Mouse (Mus musculus) embryonic facial prominence, embryonic 12.5 days (tissue): ENCODE measurements around the gene Cox10. TPM values are rescaled to one million over a fixed set of nuclear protein-coding genes. Genes with fewer than 3 reads are reported as not detected.

Experiments used
- ATAC-seq: fragments of 200-750 bp; cut with Nextera tagmentation; 2 replicates; pipeline ENCODE4 v1.8.0; 2017; ENCODE audit not compliant: insufficient number of reproducible peaks, insufficient read depth, low FRiP score, low TSS enrichment
- H3K27ac ChIP-seq: fragments of 300-500 bp; sonication (generic); 2 replicates; pipeline ENCODE4 v1.5.1; 2016; ENCODE audit warnings: mild to moderate bottlenecking
- H3K27me3 ChIP-seq: fragments of 300-500 bp; sonication (generic); 2 replicates; pipeline ENCODE4 v1.6.1; 2016; ENCODE audit warnings: mild to moderate bottlenecking, moderate library complexity
- H3K36me3 ChIP-seq: fragments of 300-500 bp; sonication (generic); 2 replicates; pipeline ENCODE4 v1.6.1; 2016; ENCODE audit warnings: mild to moderate bottlenecking
- H3K4me1 ChIP-seq: fragments of 300-500 bp; sonication (generic); 2 replicates; pipeline ENCODE4 v1.6.1; 2016
- H3K4me2 ChIP-seq: fragments of 300-500 bp; sonication (generic); replicated peaks from 2 replicates; pipeline ENCODE4 v1.6.1; 2016; ENCODE audit warnings: mild to moderate bottlenecking, moderate library complexity
- H3K4me3 ChIP-seq: fragments of 300-500 bp; sonication (generic); 2 replicates; pipeline ENCODE4 v1.5.1; 2016; ENCODE audit warnings: mild to moderate bottlenecking
- H3K9ac ChIP-seq: fragments of 300-500 bp; sonication (generic); 2 replicates; pipeline ENCODE4 v1.6.1; 2016; ENCODE audit warnings: mild to moderate bottlenecking, moderate library complexity
- H3K9me3 ChIP-seq: fragments of 300-500 bp; sonication (generic); 2 replicates; pipeline ENCODE4 v1.6.1; 2016; ENCODE audit warnings: mild to moderate bottlenecking, moderate library complexity
- WGBS: fragments of 180-500 bp; shearing (Covaris S2); methylation state at CpG from one replicate; pipeline ENCODE4 v1.1.7; 2016; 5-methylcytosine and 5-hydroxymethylcytosine counted together
- polyA plus RNA-seq: library from polyadenylated mRNA; unstranded; fragments of >200 nt; fragmentation: Nextera tagmentation; extraction: Ambion mirVana; gene quantifications from 2 replicates; pipeline ENCODE4 v1.2.1, GENCODE M21; 2016

The Cox10 gene
- polyA plus RNA-seq, 1 experiment from 2014 or later = 26.4 TPM

GRCm38 (mm10) chr11:64045041-64045440 lies 34.2 kb downstream of the Cox10 start:
- Histone ChIP-seq H3K9me3 (no peaks in the 10 kb centered on the region), H3K9ac (no peak overlapping the region), H3K4me1 (peaks cover 7% of the 10 kb centered on the region; the same call in 1 of the 2 replicates), H3K4me2 (no peak overlapping the region), H3K27ac (no peak overlapping the region), H3K27me3 (no peaks in the 10 kb centered on the region), H3K4me3 (no peak overlapping the region), H3K36me3 (peaks cover 7% of the 10 kb centered on the region; the same call in 1 of the 2 replicates)
- no peak for ATAC-seq
- WGBS = 92% methylated on average over 4 of the region's 4 CpGs

- WGBS = 86% methylated on average over 3 of the region's 3 CpGs
- Histone ChIP-seq H3K4me2 (no peak overlapping the region), H3K27me3 (no peaks in the 10 kb centered on the region), H3K9me3 (no peaks in the 10 kb centered on the region), H3K36me3 (peaks cover 7% of the 10 kb centered on the region; the same call in 1 of the 2 replicates), H3K27ac (no peak overlapping the region), H3K4me1 (peaks cover 7% of the 10 kb centered on the region; the same call in 1 of the 2 replicates), H3K4me3 (no peak overlapping the region), H3K9ac (no peak overlapping the region)
- no peak for ATAC-seq
These were observed 35.2 kb downstream of the Cox10 start for GRCm38 (mm10) chr11:64044024-64044423.

- ATAC-seq = no peak
- Histone ChIP-seq H3K9ac (no peak overlapping the region), H3K4me3 (no peak overlapping the region), H3K9me3 (no peaks in the 10 kb centered on the region), H3K4me2 (no peak overlapping the region), H3K27me3 (no peaks in the 10 kb centered on the region), H3K27ac (no peak overlapping the region), H3K4me1 (peaks cover 16% of the 10 kb centered on the region), H3K36me3 (peaks cover 7% of the 10 kb centered on the region; the same call in 1 of the 2 replicates)
- WGBS = 35% methylated on average over 7 of the region's 7 CpGs
These were observed 38.0 kb downstream of the Cox10 start for GRCm38 (mm10) chr11:64041281-64041680.

GRCm38 (mm10) chr11:64039600-64039999 lies 39.7 kb downstream of the Cox10 start:
- ATAC-seq = no peak
- H3K4me2 ChIP-seq = no peak overlapping the region
- no peak overlapping the region for H3K27ac ChIP-seq
- 0 out of 2 replicates have a peak, but pooled peaks cover 3% of the 10 kb centered on the region for H3K36me3 ChIP-seq
- no peaks in the 10 kb centered on the region for H3K9me3 ChIP-seq
- H3K9ac ChIP-seq = no peak overlapping the region
- no peak overlapping the region for H3K4me3 ChIP-seq
- 49% methylated on average over 1 of the region's 1 CpGs for WGBS
- peaks cover 16% of the 10 kb centered on the region for H3K4me1 ChIP-seq
- no peaks in the 10 kb centered on the region for H3K27me3 ChIP-seq

- Histone ChIP-seq H3K27me3 (no peaks in the 10 kb centered on the region), H3K36me3 (no peaks in the 10 kb centered on the region), H3K4me2 (no peak overlapping the region), H3K9me3 (no peaks in the 10 kb centered on the region), H3K4me1 (peaks cover 16% of the 10 kb centered on the region), H3K9ac (no peak overlapping the region), H3K4me3 (no peak overlapping the region), H3K27ac (no peak overlapping the region)
- WGBS = 55% methylated on average over 15 of the region's 15 CpGs
- no peak for ATAC-seq
These were observed 41.7 kb downstream of the Cox10 start for GRCm38 (mm10) chr11:64037471-64038125.

- no peak for ATAC-seq
- H3K9me3 ChIP-seq = no peaks in the 10 kb centered on the region
- peaks cover 10% of the 10 kb centered on the region for H3K4me1 ChIP-seq
- no peak overlapping the region for H3K4me2 ChIP-seq
- WGBS = 79% methylated on average over 7 of the region's 7 CpGs
- H3K36me3 ChIP-seq = no peaks in the 10 kb centered on the region
- no peak overlapping the region for H3K9ac ChIP-seq
- H3K4me3 ChIP-seq = no peak overlapping the region
- H3K27ac ChIP-seq = no peak overlapping the region
- H3K27me3 ChIP-seq = no peaks in the 10 kb centered on the region
These were observed 43.0 kb downstream of the Cox10 start for GRCm38 (mm10) chr11:64036306-64036705.

GRCm38 (mm10) chr11:64035709-64036108 lies 43.6 kb downstream of the Cox10 start:
- Histone ChIP-seq H3K27ac (no peak overlapping the region), H3K9me3 (no peaks in the 10 kb centered on the region), H3K4me3 (no peak overlapping the region), H3K4me1 (peaks cover 9% of the 10 kb centered on the region), H3K4me2 (no peak overlapping the region), H3K36me3 (no peaks in the 10 kb centered on the region), H3K27me3 (no peaks in the 10 kb centered on the region), H3K9ac (no peak overlapping the region)
- 92% methylated on average over 4 of the region's 4 CpGs for WGBS
- no peak for ATAC-seq

- peaks cover 9% of the 10 kb centered on the region for H3K4me1 ChIP-seq
- H3K9ac ChIP-seq = no peak overlapping the region
- 0 out of 2 replicates have a peak, but pooled peaks cover 4% of the 10 kb centered on the region for H3K36me3 ChIP-seq
- no peak overlapping the region for H3K27ac ChIP-seq
- WGBS = 73% methylated on average over 5 of the region's 5 CpGs
- no peaks in the 10 kb centered on the region for H3K27me3 ChIP-seq
- H3K9me3 ChIP-seq = no peaks in the 10 kb centered on the region
- H3K4me3 ChIP-seq = no peak overlapping the region
- ATAC-seq = no peak
- H3K4me2 ChIP-seq = no peak overlapping the region
These were observed 44.6 kb downstream of the Cox10 start for GRCm38 (mm10) chr11:64034686-64035085.

GRCm38 (mm10) chr11:64027423-64027822 lies 51.8 kb downstream of the Cox10 start:
- no peak overlapping the region for H3K27ac ChIP-seq
- 0 out of 2 replicates have a peak, but pooled peaks cover 4% of the 10 kb centered on the region for H3K36me3 ChIP-seq
- WGBS = 64% methylated on average over 8 of the region's 8 CpGs
- no peak overlapping the region for H3K9ac ChIP-seq
- ATAC-seq = no peak
- H3K4me1 ChIP-seq = peaks cover 32% of the 10 kb centered on the region
- H3K27me3 ChIP-seq = no peaks in the 10 kb centered on the region
- H3K4me3 ChIP-seq = no peak overlapping the region
- no peaks in the 10 kb centered on the region for H3K9me3 ChIP-seq
- no peak overlapping the region for H3K4me2 ChIP-seq

GRCm38 (mm10) chr11:64025843-64026242 lies 53.4 kb downstream of the Cox10 start:
- ATAC-seq = no peak
- Histone ChIP-seq H3K36me3 (0 out of 2 replicates have a peak, but pooled peaks cover 4% of the 10 kb centered on the region), H3K4me3 (no peak overlapping the region), H3K4me1 (peaks cover 32% of the 10 kb centered on the region), H3K4me2 (no peak overlapping the region), H3K27ac (no peak overlapping the region), H3K27me3 (no peaks in the 10 kb centered on the region), H3K9me3 (no peaks in the 10 kb centered on the region), H3K9ac (no peak overlapping the region)
- WGBS = 59% methylated on average over 4 of the region's 4 CpGs

GRCm38 (mm10) chr11:64024575-64024974 lies 54.7 kb downstream of the Cox10 start:
- H3K4me3 ChIP-seq = no peak overlapping the region
- no peak overlapping the region for H3K27ac ChIP-seq
- no peak overlapping the region for H3K9ac ChIP-seq
- WGBS = 33% methylated on average over 7 of the region's 7 CpGs
- no peaks in the 10 kb centered on the region for H3K9me3 ChIP-seq
- no peak overlapping the region for H3K4me2 ChIP-seq
- no peaks in the 10 kb centered on the region for H3K27me3 ChIP-seq
- H3K4me1 ChIP-seq = peaks cover 32% of the 10 kb centered on the region
- H3K36me3 ChIP-seq = no peaks in the 10 kb centered on the region
- 0 out of 2 replicates have a peak, but pooled peaks have one; percentile 28 for ATAC-seq

- Histone ChIP-seq H3K4me3 (no peak overlapping the region), H3K27ac (0 out of 2 replicates have a peak overlapping the region, but pooled peaks have one; percentile 11), H3K27me3 (no peaks in the 10 kb centered on the region), H3K4me1 (peaks cover 32% of the 10 kb centered on the region), H3K4me2 (no peak overlapping the region), H3K9ac (no peak overlapping the region), H3K36me3 (no peaks in the 10 kb centered on the region), H3K9me3 (no peaks in the 10 kb centered on the region)
- 43% methylated on average over 15 of the region's 15 CpGs for WGBS
- no peak for ATAC-seq
These were observed 55.8 kb downstream of the Cox10 start for GRCm38 (mm10) chr11:64023380-64023981.
